Mouse (Mus musculus): Measurements from ENCODE around the gene Csf2ra. TPM values are rescaled to one million over a fixed set of nuclear protein-coding genes. Genes with fewer than 3 reads are reported as not detected.
A peak's percentile ranks its signal among the peaks of the same experiment; 100 is the strongest.
"Not testable (repeated sequence)": the region's sequence is repeated elsewhere in the genome, so short reads cannot be mapped to it uniquely, and the experiment has no call there.

Gene Csf2ra
- polyA plus RNA-seq, 1 experiment from 2014 or later = 33.5 TPM

DNA sequence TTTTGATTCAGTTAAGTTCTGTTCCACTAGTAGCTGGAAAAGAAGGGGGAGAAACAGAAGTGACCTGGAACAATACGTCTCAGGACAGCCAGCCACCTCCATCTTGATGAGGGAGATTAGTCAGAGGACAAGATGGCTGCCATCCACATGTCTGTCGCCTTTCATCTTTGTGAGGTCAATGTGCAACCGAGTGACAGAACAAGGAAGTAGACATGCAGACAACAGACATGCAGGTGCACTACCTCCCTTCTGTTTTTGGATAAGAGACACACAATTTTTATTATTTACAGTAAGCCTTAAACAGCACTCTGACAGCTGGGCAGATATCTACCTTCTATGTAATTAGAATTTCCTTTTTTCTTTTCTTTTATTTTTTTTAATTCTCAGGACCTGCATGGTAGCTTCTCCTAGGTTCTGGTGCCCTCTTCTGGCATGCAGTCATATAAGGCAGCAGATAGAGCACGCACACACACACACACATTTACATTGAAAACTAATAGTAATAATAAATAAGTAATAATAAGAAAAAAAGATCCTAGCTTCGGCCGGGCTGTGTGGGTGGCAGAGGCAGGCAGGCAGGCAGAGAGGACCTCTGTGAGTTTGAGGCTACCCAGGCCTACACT, 4.4 kb downstream of the Csf2ra start:
- H3K4me1 ChIP-seq = peaks cover 7% of the 10 kb centered on the region; the same call in 1 of the 2 replicates
- H3K4me2 ChIP-seq = no peak overlapping the region
- no peak overlapping the region for H3K9ac ChIP-seq
- H3K27ac ChIP-seq (replicated peaks) = no peak overlapping the region
- 86% methylated on average over 6 of the region's 6 CpGs for WGBS
- H3K27me3 ChIP-seq (replicated peaks) = peaks cover 9% of the 10 kb centered on the region; the same call in 1 of the 2 replicates
- no peak overlapping the region for H3K4me3 ChIP-seq
- H3K9me3 ChIP-seq = 0 out of 2 replicates have a peak, but pooled peaks cover 12% of the 10 kb centered on the region
- ATAC-seq (ENCODE audit: extremely low read depth, insufficient number of reproducible peaks, low FRiP score, low TSS enrichment) = no peak
- H3K36me3 ChIP-seq = peaks cover 8% of the 10 kb centered on the region

DNA sequence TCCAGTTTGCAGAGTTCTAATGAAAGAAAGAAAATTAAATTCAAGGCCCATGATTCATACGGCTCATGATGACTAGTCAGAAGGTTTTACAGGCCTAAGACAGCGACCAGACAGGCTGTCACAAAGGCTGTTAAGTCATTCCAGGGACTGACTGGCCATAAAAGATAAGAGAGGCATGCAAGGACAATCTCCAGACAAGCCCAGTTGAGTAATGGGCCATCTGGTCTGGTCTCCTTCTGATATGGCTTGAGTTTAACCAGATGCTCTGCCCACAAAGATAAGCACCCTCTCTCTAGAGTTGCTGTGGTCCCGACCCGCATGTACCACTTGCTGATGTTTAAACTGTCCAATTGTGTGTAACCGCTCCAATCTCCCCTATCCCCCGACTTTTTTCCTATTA, 20.7 kb downstream of the Csf2ra start:
- H3K4me2 ChIP-seq; H3K27ac ChIP-seq (replicated peaks); H3K4me1 ChIP-seq; H3K36me3 ChIP-seq; H3K9ac ChIP-seq; ATAC-seq (ENCODE audit: extremely low read depth, insufficient number of reproducible peaks, low FRiP score, low TSS enrichment); H3K27me3 ChIP-seq (replicated peaks); H3K9me3 ChIP-seq; H3K4me3 ChIP-seq: not testable (repeated sequence)
- WGBS = 33% methylated on average over 6 of the region's 6 CpGs

DNA sequence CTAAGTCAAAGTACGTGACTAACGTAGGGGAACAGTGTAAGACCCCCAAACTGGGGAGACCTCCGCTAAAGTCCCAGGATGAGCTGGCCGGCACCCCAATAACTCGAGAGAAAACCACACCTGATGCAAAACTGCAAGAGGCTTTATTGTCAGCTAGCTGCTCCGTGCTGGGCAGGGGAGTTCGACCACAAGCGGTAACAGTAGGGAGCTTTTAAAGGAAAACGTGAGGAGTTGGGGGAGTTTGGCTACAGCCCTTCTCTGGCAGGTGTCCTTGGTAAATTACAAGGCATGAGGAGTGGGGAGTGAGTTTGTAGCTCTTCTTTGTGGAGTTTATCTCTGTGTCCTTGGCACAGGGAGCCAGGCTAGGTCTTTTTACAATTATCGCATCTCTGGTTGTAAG, 28.4 kb downstream of the Csf2ra start:
- Histone ChIP-seq H3K27ac (replicated peaks) (no peak overlapping the region), H3K9me3 (no peaks in the 10 kb centered on the region), H3K4me3 (no peak overlapping the region), H3K27me3 (replicated peaks) (no peaks in the 10 kb centered on the region), H3K4me2 (no peak overlapping the region), H3K36me3 (no peaks in the 10 kb centered on the region), H3K9ac (no peak overlapping the region), H3K4me1 (no peaks in the 10 kb centered on the region)
- no peak for ATAC-seq (ENCODE audit: extremely low read depth, insufficient number of reproducible peaks, low FRiP score, low TSS enrichment)
- WGBS = 16% methylated on average over 10 of the region's 10 CpGs

- Histone ChIP-seq H3K9ac (no peak overlapping the region), H3K9me3 (no peaks in the 10 kb centered on the region), H3K4me2 (no peak overlapping the region), H3K36me3 (no peaks in the 10 kb centered on the region), H3K27me3 (replicated peaks) (no peaks in the 10 kb centered on the region), H3K4me1 (no peaks in the 10 kb centered on the region), H3K4me3 (no peak overlapping the region), H3K27ac (replicated peaks) (no peak overlapping the region)
- WGBS = 14% methylated on average over 13 of the region's 13 CpGs
- no peak for ATAC-seq (ENCODE audit: extremely low read depth, insufficient number of reproducible peaks, low FRiP score, low TSS enrichment)
These were observed 28.9 kb downstream of the Csf2ra start for GRCm38 (mm10) chr19:61199316-61199715.

- not testable (repeated sequence) for H3K27ac ChIP-seq (replicated peaks); H3K4me2 ChIP-seq; H3K36me3 ChIP-seq; ATAC-seq (ENCODE audit: extremely low read depth, insufficient number of reproducible peaks, low FRiP score, low TSS enrichment); H3K27me3 ChIP-seq (replicated peaks); H3K4me1 ChIP-seq; H3K4me3 ChIP-seq; H3K9ac ChIP-seq
- peaks cover 44% of the 10 kb centered on the region for H3K9me3 ChIP-seq
- WGBS = 73% methylated on average over 2 of the region's 2 CpGs
These were observed 44.6 kb downstream of the Csf2ra start, which contains the start of gene Gm6020 for GRCm38 (mm10) chr19:61183590-61183989. TSS of gene Gm6020 (plus strand) at chr19:61183890.

DNA sequence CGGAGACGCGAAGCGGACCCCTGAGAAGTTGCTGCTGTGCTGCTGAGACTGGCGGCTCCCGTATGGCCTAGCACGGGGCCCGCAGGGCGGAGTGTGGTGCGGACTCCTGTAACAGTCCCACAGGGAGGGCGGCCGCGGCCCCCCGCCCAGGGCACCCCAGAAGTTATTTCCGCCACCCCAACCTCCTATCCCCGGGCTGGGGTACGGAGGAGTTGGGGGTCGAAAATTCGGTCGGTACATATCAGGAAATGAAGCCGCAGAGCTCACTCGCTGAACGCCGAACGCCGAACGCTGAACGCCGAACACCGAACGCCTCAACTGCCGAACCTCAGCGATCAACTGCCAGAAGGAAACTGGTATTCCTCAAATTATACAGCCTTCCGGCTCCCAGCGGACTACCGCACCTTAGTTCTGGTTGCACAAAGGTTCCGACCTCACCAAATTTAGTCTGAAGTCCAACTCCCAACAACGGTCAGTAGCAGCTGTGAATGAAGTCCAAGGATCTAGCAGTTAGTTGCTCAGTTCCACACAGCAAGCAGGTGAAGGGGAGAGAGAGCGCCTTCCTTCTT, 52.4 kb downstream of the Csf2ra start, which contains the start of gene Gm7102:
TSS of gene Gm7102 (minus strand) at position 554 of the 569 bp plus-strand sequence.
- Histone ChIP-seq H3K27ac (replicated peaks) (no peak within 1 kb of the TSS), H3K9me3 (peaks cover 6% of the 10 kb centered on the region; the same call in 1 of the 2 replicates), H3K36me3 (no peaks in the 10 kb centered on the region), H3K4me2 (peak within 1 kb of the TSS; percentile 74), H3K9ac (peak within 1 kb of the TSS; percentile 76), H3K4me1 (no peaks in the 10 kb centered on the region), H3K4me3 (peak within 1 kb of the TSS; percentile 54), H3K27me3 (replicated peaks) (peaks cover 19% of the 10 kb centered on the region; the same call in 1 of the 2 replicates)
- ATAC-seq (ENCODE audit: extremely low read depth, insufficient number of reproducible peaks, low FRiP score, low TSS enrichment) = no peak
- 16% methylated on average over 39 of the region's 39 CpGs for WGBS

Other genes with a start within 250 kb of the Csf2ra start
- 27.7 and 34.4 TPM in 2 replicates for gene Zfp950, start 87.6 kb downstream of the Csf2ra start, polyA plus RNA-seq (2015; fragmentation: Nextera tagmentation; extraction: Ambion mirVana)
- 0.16 TPM in 1 of 2 replicates, not detected in the other for gene Gm7102, start 52.1 kb downstream of the Csf2ra start, polyA plus RNA-seq (2015; fragmentation: Nextera tagmentation; extraction: Ambion mirVana)
- not detected in 2 replicates for gene Gm6020, start 44.5 kb downstream of the Csf2ra start, polyA plus RNA-seq (2015; fragmentation: Nextera tagmentation; extraction: Ambion mirVana)
- gene Gm21060, start 68.6 kb upstream of the Csf2ra start, polyA plus RNA-seq (2015; fragmentation: Nextera tagmentation; extraction: Ambion mirVana) = not detected in 2 replicates